Mouse (Mus musculus) testis, adult 2 months (tissue): ENCODE measurements around the gene Rgs7.

ENCODE experiments used
- CTCF ChIP-seq: fragments of 200-500 bp; IDR thresholded peaks from 2 replicates; pipeline ENCODE4 v1.5.1; 2012; ENCODE audit warnings: low read depth, mild to moderate bottlenecking, inconsistent platforms, low read length, moderate library complexity; ENCODE audit not compliant: control insufficient read depth, insufficient read depth, insufficient replicate concordance
- POLR2A ChIP-seq: fragments of 200-500 bp; IDR thresholded peaks from 2 replicates; pipeline ENCODE4 v1.6.1; 2012; ENCODE audit warnings: low read depth, mild to moderate bottlenecking, inconsistent platforms, low read length, moderate library complexity; ENCODE audit not compliant: control insufficient read depth

- no peak for TF ChIP-seq CTCF
- TF ChIP-seq POLR2A, result no peak
These were observed 191.9 kb downstream of the Rgs7 start for GRCm38 (mm10) chr1:175300404-175300803.
